Mouse (Mus musculus): ENCODE results near the gene Hdc. TPM values are rescaled to one million over a fixed set of nuclear protein-coding genes. Genes with fewer than 3 reads are reported as not detected.

Hdc gene
- total RNA-seq, 2 experiments from 2014 or later, result 0.92 to 2.6 TPM

DNA sequence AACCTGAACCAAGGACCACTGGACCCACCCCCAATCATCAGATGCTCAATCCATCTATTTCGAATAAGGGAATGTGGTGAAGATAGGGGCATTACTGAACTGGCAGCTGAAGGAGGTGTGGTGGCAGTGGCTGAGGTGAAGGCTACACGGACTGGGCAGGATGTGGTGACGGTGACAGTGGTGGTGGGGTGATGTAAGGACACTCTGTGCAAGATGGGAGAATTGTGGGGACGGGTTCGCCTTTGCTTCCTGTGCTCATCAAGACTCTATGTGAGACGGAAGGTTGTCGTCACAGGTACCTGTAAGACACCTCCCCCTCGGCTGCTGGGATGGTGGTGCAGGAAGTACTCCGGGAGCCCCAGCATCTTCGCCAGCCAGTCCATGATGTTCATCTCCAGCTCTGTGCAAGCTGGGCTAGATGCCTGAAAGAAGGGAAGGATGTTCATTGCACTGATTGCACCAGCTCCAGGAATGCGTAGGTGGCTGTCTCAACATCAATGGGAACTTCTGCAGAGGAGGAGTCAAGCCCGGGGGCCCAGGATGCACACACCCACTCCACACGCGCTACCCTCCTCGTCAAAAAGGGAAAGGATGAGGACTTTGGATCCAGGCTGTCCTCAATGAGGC, 12.9 kb downstream of the Hdc start:
- ATAC-seq (replicated peaks; ENCODE audit: low FRiP score, low TSS enrichment, poor library complexity, severe bottlenecking), result peak; percentile 22

DNA sequence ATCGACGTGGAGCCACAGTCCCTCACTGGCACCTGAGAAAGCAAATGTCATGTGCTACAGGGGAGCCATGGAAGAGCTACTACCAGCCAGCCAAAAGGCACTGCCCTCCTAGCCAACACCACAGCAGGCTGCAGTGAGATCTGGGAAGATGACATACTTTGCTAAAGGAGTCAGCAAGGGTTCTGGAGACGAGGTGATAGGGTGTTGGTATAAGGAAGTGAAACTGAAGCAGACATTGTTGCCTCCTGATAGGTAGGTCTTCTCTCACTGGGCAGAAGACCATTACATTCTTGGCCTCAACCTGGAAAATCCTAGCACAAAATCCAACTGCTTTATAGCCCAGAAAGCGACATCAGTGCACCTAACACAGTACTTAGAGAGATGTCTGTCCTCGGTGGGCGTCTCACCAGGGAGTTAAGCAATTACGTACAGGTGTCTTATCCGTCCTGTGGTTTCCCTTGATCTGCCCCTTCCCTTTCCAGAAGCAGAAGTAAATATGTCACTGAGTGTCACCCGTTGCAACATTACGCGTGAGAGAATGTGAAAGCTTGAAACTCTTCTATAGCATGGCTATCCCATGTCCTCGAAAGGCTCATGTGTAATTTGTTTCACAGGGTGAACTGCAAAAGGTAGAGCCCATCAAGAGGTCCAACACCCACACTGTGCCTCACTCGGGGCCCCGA, 17.0 kb downstream of the Hdc start:
- peak; percentile 11; the same call in 1 of the 2 replicates for ATAC-seq (replicated peaks; ENCODE audit: low FRiP score, low TSS enrichment, poor library complexity, severe bottlenecking)

DNA sequence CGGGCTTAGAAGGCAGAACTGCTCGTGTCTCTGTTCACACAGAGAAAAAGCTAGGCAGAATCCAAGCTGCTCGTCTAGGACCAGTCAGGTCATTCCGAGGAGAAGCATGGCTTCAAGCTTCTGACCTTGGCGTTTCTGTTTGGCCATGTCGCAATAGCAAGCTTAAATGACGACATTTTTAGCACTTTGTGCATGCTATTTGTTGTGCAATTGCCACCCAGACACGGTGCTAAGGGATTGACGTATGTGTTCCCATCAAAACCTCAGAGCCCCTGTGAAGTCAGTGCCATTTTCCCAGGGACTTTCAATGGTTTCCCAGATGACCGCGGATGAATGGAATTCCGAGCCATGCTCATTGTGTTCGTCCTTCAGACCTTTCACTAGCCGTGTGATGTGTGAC, 18.6 kb downstream of the Hdc start:
- no peak for ATAC-seq (replicated peaks; ENCODE audit: low FRiP score, low TSS enrichment, poor library complexity, severe bottlenecking)

DNA sequence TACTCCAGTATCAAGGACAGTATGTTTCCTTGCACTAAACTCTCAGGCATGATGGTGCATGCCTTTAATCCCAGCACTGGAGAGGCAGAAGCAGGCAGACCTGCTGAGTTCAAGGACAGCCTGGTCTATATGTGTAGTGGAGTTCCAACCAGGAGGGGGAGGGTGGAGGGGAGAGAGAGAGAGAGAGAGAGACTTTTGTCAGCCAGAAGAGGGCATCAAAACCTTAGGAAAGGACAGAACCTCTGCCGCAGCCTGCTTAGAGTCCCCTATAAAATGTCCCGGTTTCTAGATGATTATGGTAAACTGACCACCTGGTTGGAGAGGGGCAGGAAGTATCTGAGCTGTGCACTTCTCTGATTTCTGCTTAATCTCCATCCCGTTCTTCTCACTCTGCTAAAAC, 20.1 kb downstream of the Hdc start:
- peak; percentile 65 for ATAC-seq (replicated peaks; ENCODE audit: low FRiP score, low TSS enrichment, poor library complexity, severe bottlenecking)

DNA sequence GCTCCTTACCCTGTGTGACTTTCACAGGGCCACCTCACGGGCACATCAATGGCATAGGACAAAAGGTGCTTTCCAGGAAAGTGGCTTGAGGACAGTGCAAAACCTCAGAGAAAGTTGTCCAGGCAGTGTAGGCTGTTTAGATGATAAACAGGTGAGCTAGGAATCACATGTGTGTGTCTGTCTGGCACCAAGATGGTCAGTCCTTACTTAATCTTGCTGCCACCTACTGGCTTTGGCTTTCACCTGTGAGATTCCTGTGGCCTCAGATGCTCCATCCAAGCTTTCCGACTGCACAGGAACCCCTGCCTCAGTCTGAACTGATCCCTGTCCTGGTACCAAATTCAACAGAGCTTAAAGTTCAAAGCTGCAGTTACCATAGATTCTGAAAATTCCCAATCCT, 20.7 kb downstream of the Hdc start:
- ATAC-seq (replicated peaks; ENCODE audit: low FRiP score, low TSS enrichment, poor library complexity, severe bottlenecking), result no peak

DNA sequence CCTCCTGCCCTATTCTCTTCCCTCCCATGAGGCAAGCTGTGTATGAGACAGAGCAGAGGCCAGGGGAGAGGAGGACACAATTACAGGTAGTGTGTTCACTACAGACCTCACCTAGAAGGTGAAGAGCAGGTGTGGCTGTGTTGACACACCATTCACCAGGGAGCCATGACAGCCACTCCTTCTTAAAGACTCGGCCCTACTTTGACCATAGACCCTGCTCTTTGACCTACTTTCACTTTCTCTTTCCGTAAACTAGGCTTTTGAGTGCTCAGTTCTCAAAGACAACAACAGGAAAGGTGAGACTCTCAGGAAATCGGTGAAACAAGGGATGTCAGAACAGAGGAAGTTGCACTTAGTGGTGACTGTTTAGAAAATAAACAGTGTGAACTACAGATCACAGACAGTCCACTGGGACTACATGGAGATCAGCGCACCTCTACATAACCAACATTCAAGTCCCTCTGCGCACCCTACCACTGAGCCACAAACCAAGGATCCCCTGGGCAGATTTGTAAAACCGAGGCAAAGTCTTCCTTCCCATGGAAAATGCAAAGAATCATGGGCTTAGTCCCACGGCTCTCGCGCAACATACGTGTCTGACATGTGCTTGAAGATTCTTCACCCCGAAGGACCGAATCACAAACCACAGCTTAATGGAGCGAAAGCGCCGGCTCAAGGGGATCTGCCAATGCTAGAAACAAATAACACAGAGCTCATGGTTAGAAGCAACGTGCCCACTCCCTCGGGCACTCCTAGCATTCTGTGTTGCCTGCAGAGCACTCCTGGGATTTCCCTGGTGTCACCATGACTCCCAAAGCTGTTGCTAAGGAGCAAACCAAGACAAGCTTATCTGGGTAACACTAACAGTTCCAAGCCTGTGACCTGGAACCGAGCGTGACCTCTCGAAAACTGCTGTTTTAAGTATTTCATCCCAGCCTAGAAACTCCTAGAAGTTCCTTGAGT, 21.5 kb downstream of the Hdc start:
- no peak for ATAC-seq (replicated peaks; ENCODE audit: low FRiP score, low TSS enrichment, poor library complexity, severe bottlenecking)

DNA sequence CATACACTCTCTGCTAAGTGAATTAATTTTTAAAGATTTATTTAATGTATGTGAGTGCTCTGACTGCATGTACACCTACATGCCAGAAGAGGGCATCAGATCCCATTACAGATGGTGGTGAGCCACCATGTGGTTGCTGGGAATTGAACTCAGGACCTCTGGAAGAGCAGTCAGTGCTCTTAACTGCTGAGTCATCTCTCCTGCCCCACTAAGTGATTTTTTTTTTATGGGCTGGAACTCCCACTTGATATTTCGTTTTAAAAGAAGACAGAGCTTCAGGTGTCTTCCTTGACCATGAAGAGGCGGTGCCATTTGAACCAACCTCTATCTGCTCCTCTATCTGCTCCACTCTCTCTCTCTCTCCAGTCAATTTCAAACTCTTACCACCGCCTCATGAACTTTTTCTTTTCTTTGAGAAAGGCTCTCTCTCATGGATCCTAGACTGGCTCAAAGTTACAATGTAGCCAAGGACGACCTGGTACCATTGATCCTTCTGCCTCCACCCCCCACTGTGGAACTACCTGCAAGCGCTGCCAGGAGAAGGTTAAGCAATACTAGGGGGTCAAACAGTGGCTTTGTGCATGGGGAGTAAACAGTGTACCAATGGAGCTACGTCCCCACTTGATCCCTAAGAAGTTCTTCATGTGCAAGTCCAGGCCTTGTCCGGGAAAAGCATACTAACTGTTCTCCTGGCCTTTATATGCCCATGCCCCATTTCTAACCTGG, 22.6 kb downstream of the Hdc start:
- ATAC-seq (replicated peaks; ENCODE audit: low FRiP score, low TSS enrichment, poor library complexity, severe bottlenecking), result no peak

DNA sequence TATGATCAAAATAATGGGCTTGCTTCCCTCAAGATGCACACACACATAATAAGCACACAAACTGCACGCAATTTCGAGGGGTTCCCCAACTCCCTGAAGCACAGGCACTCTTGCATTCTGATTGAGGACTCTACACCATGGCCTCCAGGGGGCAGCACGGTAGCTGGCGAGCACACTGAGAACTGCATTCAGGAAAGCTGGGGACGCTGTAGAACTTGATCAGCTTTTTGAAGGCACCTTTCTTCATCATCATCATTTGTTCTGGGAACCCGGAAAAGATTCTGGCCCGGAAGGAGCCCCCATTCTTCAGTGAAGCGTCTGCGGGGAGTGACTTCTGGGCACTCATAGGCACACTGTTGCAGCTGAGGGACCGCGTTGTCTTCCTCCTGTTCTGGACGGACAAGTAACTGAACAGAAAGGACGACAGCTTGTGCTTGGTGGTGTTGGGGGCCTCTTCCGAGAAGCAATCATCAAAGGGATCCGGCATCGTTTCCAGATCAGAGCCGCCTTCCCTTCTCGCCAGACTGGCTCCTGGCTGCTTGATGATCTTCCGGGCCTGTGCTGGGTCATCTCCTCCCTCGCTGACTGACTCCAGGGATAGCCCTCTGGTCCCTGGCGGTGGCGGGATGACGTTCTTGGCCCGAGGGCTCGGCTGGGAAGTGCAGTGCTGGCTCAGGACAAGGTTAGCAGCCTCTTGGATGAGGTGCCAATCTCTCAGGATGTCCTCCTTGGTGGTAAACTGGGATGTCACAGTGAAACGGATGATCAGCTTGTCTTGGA, 25.1 kb downstream of the Hdc start:
- ATAC-seq (replicated peaks; ENCODE audit: low FRiP score, low TSS enrichment, poor library complexity, severe bottlenecking), result peak; percentile 87

DNA sequence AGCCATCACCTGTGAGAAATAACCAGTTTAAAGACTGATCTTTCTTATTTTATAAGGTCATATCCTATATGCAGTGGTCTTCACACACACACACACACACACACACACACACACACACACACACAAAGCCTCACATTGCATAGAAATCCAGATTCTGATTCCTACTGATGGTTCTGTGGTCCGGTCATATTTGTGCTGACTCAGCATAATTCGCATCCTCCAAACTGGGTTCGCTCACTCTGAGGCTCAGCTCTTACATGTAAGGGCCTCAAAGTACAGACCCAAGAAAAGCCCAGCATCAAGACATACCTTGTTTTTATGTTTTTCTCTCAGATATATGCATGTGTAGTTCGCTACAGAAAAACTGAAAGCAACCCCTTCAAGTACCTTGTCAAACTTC, 27.8 kb downstream of the Hdc start:
- no peak for ATAC-seq (replicated peaks; ENCODE audit: low FRiP score, low TSS enrichment, poor library complexity, severe bottlenecking)

DNA sequence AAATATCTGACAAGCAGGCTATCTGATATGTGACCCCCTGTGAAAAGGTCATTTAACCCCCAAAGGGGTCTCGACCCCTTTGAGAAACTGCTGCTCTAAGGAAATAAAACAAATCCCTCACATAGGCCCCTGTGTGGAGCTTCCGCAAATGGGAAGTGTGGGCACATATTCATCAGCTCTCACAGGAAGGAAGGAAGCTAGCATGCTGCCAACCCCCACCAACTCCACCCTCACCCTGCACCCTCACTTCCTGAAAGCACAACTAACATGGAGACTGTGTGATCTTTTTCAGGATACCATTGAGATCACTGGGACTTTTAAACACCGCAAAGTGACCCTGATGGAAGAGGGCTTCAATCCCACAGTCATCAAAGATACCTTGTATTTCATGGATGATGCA, 31.6 kb downstream of the Hdc start:
- ATAC-seq (replicated peaks; ENCODE audit: low FRiP score, low TSS enrichment, poor library complexity, severe bottlenecking), result no peak

DNA sequence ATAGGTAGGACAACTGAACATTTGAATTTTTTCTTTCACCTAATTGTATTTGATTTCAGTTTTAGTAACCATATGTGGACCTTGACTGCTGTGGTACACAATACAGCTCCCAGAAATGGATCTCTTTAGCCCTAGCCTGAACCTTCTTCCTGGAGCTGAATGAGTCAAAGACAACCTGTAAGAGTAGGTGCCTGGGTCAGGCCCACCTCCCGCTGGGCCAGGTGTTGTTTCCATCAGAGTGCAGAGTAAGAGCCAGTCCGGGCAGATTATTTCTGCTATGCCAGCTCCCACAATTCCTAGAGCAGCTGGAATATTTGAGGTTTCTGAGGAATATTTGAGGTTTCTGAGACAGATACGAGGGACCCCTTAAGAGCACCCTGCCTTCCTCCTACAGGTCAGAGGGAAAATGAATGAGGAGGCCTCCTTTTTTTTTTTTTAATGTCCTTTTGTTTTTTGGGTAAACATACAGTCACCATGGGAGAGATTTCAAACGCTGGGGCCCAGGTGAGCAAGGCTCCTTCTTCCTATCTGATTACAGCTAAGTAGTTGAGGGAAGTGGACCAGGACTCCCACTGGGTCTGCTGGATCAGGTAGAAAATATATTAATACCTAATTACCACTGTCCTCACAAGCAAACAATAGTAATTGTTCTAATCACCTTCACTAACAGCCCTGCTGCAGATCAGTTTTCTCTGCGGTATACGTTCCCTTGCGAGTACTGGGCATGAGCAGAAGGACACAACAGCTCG, 34.3 kb downstream of the Hdc start:
- ATAC-seq (replicated peaks; ENCODE audit: low FRiP score, low TSS enrichment, poor library complexity, severe bottlenecking), result no peak

DNA sequence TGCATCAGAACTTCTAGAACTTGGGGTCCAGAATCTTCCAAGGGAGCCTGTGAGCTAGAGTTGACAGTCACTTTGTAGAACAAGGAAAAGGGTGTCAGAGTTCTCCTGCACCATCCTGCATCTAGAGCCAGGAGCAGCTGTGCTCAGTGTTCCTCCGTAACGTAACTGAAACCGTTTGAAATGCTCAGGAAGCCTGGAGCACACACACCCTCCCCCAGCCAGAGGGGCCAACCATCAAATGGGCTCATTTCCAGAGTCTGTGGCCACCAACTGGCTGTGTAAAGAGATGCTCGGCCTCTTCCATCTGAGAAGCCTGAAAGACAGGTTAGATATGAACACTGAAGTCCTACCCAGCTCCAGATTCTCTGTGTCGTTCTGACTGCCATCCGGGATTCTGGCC, 35.1 kb downstream of the Hdc start:
- 0 out of 2 replicates have a peak, but pooled peaks have one; percentile 41 for ATAC-seq (replicated peaks; ENCODE audit: low FRiP score, low TSS enrichment, poor library complexity, severe bottlenecking)

DNA sequence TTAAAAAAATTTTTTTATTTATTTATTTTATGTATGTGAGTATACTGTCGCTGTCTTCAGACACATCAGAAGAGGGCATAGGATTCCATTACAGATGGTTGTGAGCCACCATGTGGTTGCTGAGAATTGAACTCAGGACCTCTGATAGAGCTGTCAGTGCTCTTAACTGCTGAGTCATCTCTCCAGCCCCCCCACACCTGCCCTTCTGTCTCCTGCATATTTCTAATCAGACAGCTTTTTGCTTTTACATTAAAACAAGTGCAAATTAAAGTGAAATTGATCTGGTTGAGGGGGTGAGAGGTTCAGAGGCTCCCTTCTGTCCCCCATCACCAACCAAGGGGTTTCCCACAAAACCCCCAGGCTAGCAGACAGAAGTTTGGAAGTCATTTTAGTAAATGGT, 39.8 kb downstream of the Hdc start:
- ATAC-seq (replicated peaks; ENCODE audit: low FRiP score, low TSS enrichment, poor library complexity, severe bottlenecking), result no peak

DNA sequence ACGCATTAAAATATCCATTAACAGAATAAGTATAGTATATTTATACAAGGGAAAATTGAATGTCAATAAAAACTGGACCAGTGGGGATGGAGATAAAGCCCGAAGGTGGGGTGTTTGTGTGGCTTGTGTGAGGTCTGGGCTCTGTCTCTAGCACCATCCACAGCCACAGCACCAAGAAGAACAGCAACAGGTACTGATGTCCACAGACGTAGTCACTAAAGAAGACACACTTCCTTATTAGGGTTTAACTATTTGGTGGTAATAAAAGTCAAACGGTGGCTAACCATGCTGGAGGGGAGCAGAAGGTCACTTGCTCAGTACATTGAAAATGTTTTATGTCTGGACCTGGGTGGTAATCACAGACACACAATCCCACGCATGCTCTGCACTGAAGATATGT, 41.7 kb downstream of the Hdc start:
- no peak for ATAC-seq (replicated peaks; ENCODE audit: low FRiP score, low TSS enrichment, poor library complexity, severe bottlenecking)

DNA sequence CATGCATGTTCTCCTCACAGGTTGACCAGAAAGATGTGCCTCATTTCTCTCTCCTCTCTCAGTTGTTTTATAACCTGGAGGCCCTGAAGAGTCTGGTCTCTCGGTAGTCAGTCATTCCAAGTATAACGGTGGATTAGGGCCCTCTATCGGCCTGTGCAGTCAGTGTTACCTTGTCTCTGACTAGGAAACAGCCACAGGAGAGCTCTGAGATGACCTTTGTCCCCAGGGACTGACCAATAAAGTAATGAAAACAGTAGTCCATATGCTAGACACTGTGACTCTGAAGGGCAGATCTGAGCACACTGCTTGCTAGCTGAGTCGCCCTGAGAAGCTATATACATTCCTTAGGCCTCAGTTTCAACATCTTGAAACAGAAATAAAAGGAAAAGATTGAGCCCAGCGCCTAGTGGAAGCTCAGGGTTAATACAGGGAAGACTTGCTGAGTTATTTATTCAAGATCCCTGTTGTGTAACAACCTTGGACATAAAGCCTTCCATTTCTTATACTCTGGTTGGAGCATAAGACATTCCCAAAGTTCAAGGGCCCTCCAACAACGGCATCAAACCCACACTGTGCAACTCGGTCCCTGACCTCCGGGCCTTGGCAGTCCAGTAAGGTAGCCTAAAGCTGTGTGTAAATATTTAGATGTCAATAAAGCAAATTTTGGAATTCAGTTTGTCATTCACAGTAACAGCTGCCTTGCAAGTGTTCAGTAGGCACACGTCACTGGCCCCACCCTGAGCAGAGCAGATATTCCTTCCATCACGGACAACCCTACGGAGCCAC, 43.5 kb downstream of the Hdc start:
- no peak for ATAC-seq (replicated peaks; ENCODE audit: low FRiP score, low TSS enrichment, poor library complexity, severe bottlenecking)

DNA sequence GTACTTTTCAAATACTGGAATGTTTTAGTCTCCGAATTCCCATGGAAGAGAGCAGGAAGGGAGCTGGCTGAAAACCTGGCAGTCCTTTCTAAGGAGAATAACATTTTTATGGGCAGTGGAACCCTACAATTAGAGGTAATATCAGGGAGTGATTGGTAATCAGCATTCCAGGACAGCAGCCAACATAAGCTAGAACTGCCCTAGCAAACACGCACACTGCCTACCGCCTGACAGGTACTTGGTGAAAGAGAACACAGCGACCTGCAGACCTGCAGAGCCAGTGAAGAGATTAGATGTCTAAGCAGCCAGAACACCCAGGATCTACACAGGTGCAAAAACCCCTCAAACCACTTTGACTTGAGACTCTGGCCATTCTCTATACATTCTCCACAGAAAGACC, 46.4 kb downstream of the Hdc start:
- no peak for ATAC-seq (replicated peaks; ENCODE audit: low FRiP score, low TSS enrichment, poor library complexity, severe bottlenecking)

DNA sequence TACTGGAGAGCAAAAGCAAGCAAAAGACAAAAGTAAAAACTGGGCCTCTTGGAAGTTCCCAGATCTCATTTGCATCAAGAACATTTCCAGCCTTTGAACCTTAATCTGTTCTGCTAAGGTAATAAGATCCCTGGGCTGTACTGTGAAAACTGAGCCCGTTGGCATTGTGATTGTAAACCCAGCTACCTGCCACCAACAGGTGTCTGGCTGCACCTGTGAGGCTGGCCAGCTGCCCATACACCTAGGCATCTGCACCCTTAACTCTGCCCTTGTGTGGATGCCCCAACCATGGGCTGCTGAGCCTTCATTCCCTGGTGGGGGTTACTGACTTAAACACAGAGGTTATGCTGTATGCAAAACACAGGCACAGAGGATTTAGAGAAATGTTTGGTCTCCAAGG, 46.9 kb downstream of the Hdc start:
- ATAC-seq (replicated peaks; ENCODE audit: low FRiP score, low TSS enrichment, poor library complexity, severe bottlenecking), result no peak

All from megakaryocyte-erythroid progenitor cell, adult 5-6 weeks (primary cell).